Mouse (Mus musculus) lung, postnatal 10 days (tissue): ENCODE results near the gene Dnajc16.
"Not testable (repeated sequence)": the region's sequence is repeated elsewhere in the genome, so short reads cannot be mapped to it uniquely, and the experiment has no call there.

Experiments
- DNase-seq: peaks from one replicate; pipeline ENCODE4 v3.0.0; 2021

Dnajc16 gene

GRCm38 (mm10) chr4:141794152-141794535 lies 3.4 kb upstream of the Dnajc16 start:
- DNase-seq, result no peak

DNA sequence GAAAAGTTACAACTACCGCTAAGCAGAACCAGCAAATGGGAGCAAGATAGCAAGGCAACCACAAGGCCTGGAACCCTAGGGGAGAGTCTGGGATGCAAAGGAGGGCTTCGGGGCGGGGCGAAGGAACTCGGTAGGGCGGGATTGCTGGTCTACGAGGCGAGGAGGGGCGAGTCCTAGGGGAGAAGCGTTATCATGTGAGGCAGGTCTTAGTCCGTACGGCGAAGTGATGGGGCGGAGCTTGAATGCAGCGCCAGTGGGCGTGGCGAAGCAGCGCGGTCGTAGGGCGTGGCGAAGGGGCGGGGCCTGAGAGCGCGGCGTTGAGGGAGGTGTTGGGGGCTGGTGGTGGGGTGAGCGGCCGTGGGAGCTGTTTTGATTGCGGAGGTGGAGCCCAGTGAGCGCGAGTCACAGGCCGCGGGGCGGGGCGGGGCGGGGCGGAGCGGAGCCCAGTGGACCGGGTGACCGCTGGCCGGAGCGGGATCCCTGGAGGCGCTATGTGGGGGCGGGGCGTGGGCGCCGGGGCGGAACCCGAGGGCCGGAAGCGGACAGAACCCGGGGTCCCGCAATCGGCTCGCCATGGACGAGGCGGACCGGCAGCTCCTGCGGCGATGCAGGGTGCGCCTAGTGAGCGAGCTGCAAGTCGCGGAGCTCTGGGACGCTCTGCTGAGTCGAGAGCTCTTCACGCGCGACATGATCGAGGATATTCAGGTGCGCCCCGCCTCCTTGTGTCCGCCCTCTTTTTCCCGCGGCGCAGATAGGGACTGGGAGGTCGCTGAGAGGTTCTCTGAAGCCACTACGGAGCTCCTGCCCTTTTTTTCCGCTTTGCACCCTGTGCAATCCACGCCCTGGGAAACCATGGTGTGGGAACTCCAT lies 2.8 kb upstream of the Dnajc16 start, which contains the start of gene Casp9:
Gene Casp9 (plus strand): TSS at position 331 of the 870 bp plus-strand sequence.
- DNase-seq, result peak; percentile 98

DNA sequence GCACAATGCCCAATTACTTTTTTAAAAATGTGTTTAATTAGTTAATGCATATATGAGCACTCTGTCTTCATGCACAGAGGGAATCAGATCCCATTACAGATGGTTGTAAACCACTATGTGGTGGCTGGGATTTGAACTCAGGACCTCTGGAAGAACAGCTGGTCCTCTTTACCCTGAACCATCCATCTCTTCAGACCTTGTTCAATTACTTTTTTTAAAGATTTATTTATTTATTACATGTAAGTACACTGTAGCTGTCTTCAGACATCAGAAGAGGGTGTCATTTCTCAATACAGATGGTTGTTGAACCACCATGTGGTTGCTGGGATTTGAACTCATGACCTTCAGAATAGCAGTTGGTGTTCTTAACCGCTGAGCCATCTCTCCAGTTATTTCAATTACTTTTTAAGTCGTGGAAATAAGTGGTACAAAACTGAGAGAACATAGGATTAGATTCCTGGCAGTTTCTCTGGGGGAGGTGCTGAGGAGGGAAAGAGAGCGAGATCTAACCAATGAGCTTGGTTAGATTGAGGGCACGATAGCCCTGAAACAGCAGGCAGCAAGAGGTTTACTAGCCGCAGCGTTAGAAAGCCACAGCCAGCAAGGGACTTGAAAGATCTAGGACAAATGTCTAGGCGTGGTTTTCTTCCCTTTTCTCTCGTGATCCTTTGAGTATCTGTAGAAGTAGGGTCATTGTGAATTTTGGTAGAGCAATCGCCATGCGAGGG lies 2.0 kb upstream of the Dnajc16 start:
- DNase-seq, result no peak

- DNase-seq, result no peak
Observed at GRCm38 (mm10) chr4:141791951-141792350, 1.2 kb upstream of the Dnajc16 start.

GRCm38 (mm10) chr4:141791486-141791885 lies 755 bp upstream of the Dnajc16 start:
- DNase-seq, result no peak

- no peak for DNase-seq
Observed at GRCm38 (mm10) chr4:141789564-141790218, 1.0 kb downstream of the Dnajc16 start.

DNA sequence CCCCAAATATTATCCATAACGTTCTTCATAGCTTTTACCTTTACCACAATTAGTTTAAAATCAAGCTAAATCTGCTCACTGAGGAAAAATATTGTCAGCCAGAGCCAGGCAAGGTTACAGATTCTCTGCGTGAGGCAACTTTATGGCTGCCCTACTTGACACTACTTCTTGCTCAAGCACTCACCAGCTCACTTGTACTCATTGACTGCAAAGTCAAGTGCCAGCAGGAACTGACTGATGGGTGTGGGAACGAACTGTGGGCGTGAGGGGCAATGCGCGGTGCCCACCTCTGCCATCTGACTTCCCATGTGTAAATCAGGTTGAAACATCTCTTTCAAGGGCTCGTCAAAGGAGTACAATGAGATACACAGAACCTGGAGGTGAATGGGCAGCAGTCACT lies 3.3 kb downstream of the Dnajc16 start:
- DNase-seq, result peak; percentile 36

GRCm38 (mm10) chr4:141787046-141787445 lies 3.7 kb downstream of the Dnajc16 start:
- DNase-seq, result no peak

GRCm38 (mm10) chr4:141786141-141786540 lies 4.6 kb downstream of the Dnajc16 start:
- no peak for DNase-seq

DNA sequence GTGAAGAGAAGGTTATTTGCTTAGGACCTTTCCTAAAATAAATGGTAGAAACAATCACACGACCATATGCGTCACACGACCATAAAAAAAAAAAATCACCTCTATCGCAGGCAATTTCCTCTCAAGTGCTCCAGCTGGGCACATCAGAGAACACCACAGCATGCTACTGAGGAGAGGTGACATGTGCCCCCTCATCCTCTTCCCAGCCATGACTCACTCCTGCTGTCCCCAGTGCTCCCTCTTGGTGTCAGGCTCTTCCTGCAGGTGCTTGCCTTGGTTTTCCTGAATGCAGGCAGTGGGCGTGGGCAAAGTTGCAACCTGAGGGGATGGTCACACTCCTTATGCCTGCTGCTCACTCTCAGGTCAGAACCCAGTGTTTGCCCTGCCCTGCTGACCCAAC lies 5.9 kb downstream of the Dnajc16 start:
- DNase-seq, result no peak

GRCm38 (mm10) chr4:141781201-141781985 lies 9.3 kb downstream of the Dnajc16 start:
- DNase-seq, result no peak

DNA sequence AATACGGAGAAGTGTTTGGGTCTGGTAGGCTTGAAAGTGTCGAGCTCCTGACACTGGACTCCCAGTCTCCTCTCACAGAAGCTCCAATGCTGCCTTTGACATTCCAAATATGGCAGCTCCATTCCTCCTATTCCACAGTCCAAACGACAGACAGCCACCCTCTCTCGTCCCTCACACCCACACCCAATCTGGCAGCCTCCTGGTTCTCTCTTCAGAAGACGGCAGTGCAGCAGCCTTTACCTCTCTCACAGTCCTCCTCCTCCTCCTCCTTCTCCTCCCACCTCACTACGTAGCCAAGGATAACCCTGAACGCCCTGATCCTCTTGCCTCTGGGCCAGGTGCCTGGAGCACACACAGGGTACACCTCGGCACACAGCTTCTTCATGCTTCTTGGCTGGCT lies 10.9 kb downstream of the Dnajc16 start:
- DNase-seq, result no peak

DNA sequence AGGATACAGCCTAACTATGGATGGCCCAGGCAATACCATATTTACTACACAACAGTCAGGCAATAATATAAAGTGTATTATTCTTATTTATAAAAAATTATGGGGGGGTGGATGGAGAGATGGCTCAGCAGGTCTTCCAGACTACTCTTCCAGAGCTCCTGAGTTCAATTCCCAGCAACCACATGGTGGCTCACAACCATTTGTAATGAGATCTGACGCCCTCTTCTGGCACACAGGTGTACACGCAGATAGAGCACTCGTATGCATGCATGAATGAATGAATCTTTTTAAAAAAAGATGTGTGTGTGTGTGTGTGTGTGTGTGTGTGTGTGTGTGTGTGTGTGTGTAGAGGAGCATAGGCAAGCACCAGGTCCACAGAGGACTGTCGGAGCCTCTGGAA lies 17.7 kb downstream of the Dnajc16 start:
- DNase-seq, result not testable (repeated sequence)

DNA sequence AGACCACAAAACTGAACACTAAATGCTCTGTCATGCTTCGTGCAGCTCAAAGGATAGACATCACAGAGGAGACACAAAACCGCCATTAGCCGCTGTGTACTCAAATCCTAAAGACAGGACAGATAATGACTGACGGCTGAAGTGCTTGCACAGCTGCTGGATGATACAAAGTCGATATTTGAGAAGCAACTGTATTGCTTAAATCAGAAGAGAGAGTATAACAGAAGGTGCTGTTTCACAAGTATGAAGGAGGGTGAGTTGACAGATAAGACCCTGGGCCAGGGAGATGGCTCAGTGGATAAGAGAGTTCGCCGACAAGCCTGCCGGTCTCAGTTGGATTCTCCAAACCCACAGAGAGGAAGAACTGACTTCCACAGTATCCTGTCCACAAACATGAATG lies 18.9 kb downstream of the Dnajc16 start:
- DNase-seq, result no peak

GRCm38 (mm10) chr4:141769501-141770160 lies 21.1 kb downstream of the Dnajc16 start:
- no peak for DNase-seq

- DNase-seq, result peak; percentile 67
Observed at GRCm38 (mm10) chr4:141767353-141768036, 23.2 kb downstream of the Dnajc16 start.

GRCm38 (mm10) chr4:141766668-141767352 lies 23.9 kb downstream of the Dnajc16 start:
- peak; percentile 63 for DNase-seq

GRCm38 (mm10) chr4:141766316-141766667 lies 24.4 kb downstream of the Dnajc16 start:
- no peak for DNase-seq

DNA sequence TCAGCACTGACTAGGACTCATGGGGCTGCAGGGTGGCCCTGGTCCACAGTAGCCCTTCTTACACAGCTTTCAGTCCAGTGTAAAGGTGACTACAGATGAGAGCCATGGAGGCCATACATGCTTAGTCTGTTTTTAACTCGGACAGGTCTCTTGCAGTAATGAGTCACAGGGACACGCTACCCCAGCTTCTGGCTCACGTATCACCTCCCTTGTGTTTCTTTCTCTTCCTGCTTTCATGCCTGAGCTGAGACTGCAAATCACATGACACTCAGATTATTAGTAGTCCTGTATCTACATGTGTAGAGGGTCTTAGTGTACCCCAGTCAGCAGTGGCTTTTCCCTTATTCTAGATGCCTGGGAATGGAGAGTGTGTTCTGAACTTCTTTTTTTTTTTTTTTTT lies 25.7 kb downstream of the Dnajc16 start:
- DNase-seq, result no peak

DNA sequence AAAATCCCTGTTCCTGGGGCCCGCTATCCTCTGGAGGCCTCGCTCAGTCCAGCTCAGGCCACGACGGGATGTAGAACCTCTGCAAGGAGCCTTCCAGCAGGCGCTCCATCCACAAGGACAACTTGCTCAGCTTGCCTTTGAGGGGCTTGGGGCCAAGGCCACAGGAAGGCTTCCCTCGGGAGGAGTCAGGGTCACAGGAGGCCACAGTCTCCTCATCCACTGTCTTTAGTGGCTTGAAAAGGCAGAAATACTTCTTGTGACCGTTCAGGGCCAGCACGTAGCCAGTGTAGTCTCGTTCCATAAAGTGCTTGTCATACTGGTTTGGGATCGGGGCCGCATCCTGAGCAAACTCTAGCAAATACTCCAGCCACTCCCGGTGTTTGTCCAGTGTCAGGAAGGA lies 27.3 kb downstream of the Dnajc16 start:
- no peak for DNase-seq

- no peak for DNase-seq
Observed at GRCm38 (mm10) chr4:141762102-141762598, 28.6 kb downstream of the Dnajc16 start.
